Mouse (Mus musculus) gastrocnemius, adult 2 months (tissue): ENCODE measurements at regions not wholly inside any gene's neighbourhood (a gene's known extent, or its start where the extent isn't known, plus 50 kb on each side); places are given as distances from the start of the nearest gene placed in this dataset.
"Not testable (repeated sequence)": the region's sequence is repeated elsewhere in the genome, so short reads cannot be mapped to it uniquely, and the experiment has no call there.

Source experiments
- DNase-seq: peaks from one replicate; pipeline ENCODE4 v3.0.0; 2022
- H3K27ac ChIP-seq: fragments of 200-600 bp; 2 replicates; pipeline ENCODE4 v1.8.1; 2022; ENCODE audit warnings: mild to moderate bottlenecking
- H3K4me3 ChIP-seq: fragments of 200-600 bp; 2 replicates; pipeline ENCODE4 v1.8.1; 2022; ENCODE audit warnings: mild to moderate bottlenecking, moderate library complexity
- CTCF ChIP-seq: fragments of 200-600 bp; IDR thresholded peaks from 2 replicates; pipeline ENCODE4 v1.8.1; 2022; ENCODE audit warnings: antibody characterized with exemption, mild to moderate bottlenecking, moderate library complexity
- intact Hi-C: fragments of 180-260 bp; cut with DNase I; formaldehyde crosslinking; loops from one replicate; pipeline ENCODE4 v1.15.1; 2025

- no peak overlapping the region for H3K27ac ChIP-seq
- no peak overlapping the region for H3K4me3 ChIP-seq
- intact Hi-C loops, result no loop called here
- no peak for TF ChIP-seq CTCF
- no peak for DNase-seq
Observed at GRCm38 (mm10) chr5:129367266-129367665, 133.8 kb upstream of the Sfswap start.

GRCm38 (mm10) chr5:129380861-129381260, 120.2 kb upstream of the Sfswap start:
- no peak for DNase-seq
- Histone ChIP-seq H3K4me3 (no peak overlapping the region), H3K27ac (no peak overlapping the region)
- TF ChIP-seq CTCF, result no peak
- intact Hi-C loops, result no loop called here

- Histone ChIP-seq H3K27ac (no peak overlapping the region), H3K4me3 (no peak overlapping the region)
- intact Hi-C loops, result no loop called here
- TF ChIP-seq CTCF, result no peak
- DNase-seq, result no peak
Observed at GRCm38 (mm10) chr5:129384976-129385375, 116.0 kb upstream of the Sfswap start.

GRCm38 (mm10) chr5:129385965-129386643, 114.9 kb upstream of the Sfswap start:
- intact Hi-C loops, DNase-seq, H3K4me3 ChIP-seq, H3K27ac ChIP-seq: not testable (repeated sequence)

- DNase-seq, intact Hi-C loops, H3K27ac ChIP-seq, H3K4me3 ChIP-seq: not testable (repeated sequence)
Observed at GRCm38 (mm10) chr5:129386671-129387070, 114.3 kb upstream of the Sfswap start.

GRCm38 (mm10) chr5:129387301-129387700, 113.7 kb upstream of the Sfswap start:
- intact Hi-C loops, result no loop called here
- no peak overlapping the region for H3K4me3 ChIP-seq
- no peak for TF ChIP-seq CTCF

GRCm38 (mm10) chr5:129390921-129391371, 110.1 kb upstream of the Sfswap start:
- TF ChIP-seq CTCF, result no peak
- Histone ChIP-seq H3K4me3 (no peak overlapping the region), H3K27ac (no peak overlapping the region)
- DNase-seq, result no peak
- intact Hi-C loops, result no loop called here

More at GRCm38 (mm10) chr5:129387301-129387700, 113.7 kb upstream of the Sfswap start:
- DNase-seq, result no peak
- no peak overlapping the region for H3K27ac ChIP-seq

DNA sequence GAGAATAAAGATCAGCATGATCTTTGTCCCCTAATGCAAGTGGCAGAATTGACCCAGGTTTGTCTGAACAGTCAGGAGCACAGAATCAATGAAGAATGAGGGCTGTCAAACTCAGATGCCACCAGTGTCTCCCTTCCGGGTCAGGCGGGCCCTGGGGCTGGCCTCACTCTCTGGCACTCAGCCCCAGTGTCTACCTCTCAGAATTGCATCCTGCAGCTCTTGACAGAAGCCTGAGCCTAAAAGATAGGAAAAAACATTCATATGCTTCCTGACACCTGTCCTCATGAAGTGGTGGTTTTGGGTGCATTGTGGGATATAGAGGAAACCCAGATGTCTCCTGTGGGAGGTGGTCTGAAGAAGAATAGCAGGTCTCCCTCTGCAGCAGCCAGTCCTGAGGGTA, 107.9 kb upstream of the Sfswap start:
- Histone ChIP-seq H3K4me3 (no peak overlapping the region), H3K27ac (no peak overlapping the region)
- no peak for TF ChIP-seq CTCF
- no peak for DNase-seq
- intact Hi-C loops, result no loop called here

DNA sequence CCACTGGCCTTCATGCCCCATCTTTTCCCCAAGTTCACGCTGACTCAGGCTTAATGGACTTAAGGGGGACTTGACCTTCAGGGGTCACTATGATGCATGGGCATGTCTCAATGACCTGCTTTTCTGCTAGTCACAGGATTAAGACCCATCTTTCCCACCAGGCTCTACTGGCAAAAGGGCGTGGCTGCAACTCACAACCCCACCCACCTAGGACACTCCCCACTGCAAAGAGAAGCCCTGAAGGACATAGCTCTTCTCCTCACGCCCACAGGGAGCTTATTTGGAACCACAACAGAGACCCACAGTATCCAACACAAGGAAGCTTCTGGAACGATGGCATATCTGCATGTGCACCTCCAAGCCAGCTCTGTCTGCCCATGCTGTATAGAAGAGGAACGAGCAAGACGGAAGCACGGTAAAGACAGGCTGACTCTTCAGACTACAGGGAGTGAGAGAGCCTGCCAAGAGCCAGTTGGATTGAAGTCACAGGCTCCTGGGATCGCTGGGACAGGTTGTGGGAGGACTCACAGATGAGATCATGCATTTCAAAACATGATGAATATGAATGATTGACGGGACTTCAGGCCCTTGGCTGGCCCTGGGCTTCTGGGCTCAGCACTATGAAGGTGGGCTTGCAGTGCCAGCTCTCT, 107.3 kb upstream of the Sfswap start:
- no peak for DNase-seq
- Histone ChIP-seq H3K27ac (no peak overlapping the region), H3K4me3 (no peak overlapping the region)
- TF ChIP-seq CTCF, result no peak
- intact Hi-C loops, result no loop called here

GRCm38 (mm10) chr5:129394416-129394815, 106.6 kb upstream of the Sfswap start:
- intact Hi-C loops, result no loop called here
- Histone ChIP-seq H3K4me3 (no peak overlapping the region), H3K27ac (no peak overlapping the region)
- DNase-seq, result no peak
- TF ChIP-seq CTCF, result no peak

DNA sequence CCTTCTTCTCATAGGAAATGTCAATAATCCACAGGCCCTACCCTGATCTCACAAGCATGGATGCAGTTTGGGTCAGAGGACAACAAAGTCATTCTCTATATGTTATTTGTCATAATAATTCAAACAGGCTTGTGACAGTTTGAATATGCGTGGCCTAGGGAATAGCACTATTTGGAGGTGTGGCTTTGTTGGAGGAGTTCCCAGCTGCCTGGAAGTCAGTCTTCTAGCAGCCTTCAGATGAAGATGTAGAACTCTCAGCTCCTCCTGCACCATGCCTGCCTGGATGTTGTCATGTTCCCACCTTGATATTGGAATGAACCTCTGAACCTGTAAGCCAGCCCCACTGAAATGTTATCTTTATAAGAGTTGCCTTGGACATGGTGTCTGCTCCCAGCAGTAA, 103.7 kb upstream of the Sfswap start:
- intact Hi-C loops, result no loop called here
- H3K4me3 ChIP-seq, result no peak overlapping the region
- no peak for DNase-seq

GRCm38 (mm10) chr5:129406259-129406658, 94.8 kb upstream of the Sfswap start:
- Histone ChIP-seq H3K4me3 (no peak overlapping the region), H3K27ac (no peak overlapping the region)
- no peak for DNase-seq
- intact Hi-C loops, result no loop called here
- no peak for TF ChIP-seq CTCF

More for the DNA sequence above, 103.7 kb upstream of the Sfswap start:
- no peak overlapping the region for H3K27ac ChIP-seq
- TF ChIP-seq CTCF, result no peak

DNA sequence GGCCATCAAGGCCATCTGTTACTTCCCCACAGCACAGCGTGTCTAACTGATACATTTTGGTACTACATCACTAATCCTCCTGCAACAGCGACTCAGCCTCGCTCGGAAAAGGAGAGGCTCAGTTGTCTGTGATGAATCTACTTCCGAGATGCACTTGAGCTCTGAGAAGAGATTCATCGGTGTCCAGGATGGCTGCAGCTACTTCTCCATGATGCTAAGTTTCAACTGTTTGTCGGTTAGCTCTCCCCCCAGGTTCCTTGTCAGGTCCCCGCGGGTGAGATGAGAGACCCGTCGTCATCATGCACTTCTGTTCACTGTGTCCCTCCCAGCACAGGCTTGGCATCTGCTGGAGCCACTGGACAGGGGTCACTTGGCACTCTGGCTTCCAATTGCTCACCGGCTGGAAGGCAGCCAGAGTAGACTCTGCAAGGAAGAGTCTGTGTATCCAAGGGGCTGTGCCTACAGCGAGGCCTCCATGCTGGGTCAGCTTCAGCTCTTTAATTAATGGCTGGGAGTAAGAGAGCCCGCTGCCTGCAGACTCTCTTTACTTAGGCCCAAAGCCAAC, 91.5 kb upstream of the Sfswap start:
- H3K27ac ChIP-seq, result no peak overlapping the region
- no peak for TF ChIP-seq CTCF
- DNase-seq, result no peak
- no peak overlapping the region for H3K4me3 ChIP-seq
- intact Hi-C loops, result no loop called here
